Mouse (Mus musculus) hematopoietic multipotent progenitor cell, adult 10-12 weeks (in vitro differentiated cells): ENCODE measurements around the gene Smim5. TPM values are rescaled to one million over a fixed set of nuclear protein-coding genes. Genes with fewer than 3 reads are reported as not detected.

Source experiments
- polyA plus RNA-seq: library from polyadenylated mRNA; stranded (reverse); fragments of >175 nt; gene quantifications from 2 replicates; pipeline ENCODE4 v1.2.3, GENCODE M21; 2012; ENCODE audit warnings: low replicate concordance

Smim5 gene
- polyA plus RNA-seq = 5.0 and 7.0 TPM in 2 replicates

DNA sequence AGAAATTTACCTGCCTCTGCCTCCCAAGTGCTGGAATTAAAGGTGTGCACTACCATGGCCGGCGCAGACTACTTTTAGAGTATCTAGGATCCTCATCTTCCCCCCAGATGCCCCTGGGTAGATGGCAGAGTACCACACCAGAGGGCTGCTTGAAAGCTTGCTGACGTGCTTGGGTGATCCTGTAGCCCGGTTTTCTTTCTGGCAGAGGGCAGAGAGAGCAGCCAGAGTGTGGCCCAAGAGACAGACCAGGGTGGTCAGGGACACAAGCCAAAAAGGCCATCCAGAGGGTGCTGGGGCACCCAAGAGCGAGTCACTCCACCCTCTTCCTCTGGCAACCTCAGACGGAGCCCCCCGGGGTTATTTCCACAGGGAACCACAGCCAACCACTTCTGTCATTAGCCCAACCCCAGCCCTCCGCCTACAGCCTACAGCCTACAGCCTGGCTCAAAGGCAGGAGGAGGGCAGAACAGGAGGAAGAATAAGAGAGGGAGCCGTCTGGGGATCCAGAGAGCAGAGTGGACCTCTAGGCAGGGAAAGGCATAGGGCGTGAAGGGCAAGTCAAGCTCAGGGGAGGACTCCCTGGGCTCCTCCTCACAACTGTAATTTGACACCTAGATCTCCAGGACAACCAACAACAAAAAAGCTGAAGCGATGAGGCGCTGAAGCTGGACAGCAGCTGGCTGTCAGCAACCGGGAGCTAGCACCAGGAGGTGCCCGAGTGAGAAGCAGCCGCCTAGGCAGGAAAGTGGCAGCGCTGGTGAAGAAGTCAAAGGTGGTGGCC is at the start of gene Smim5:
Gene Smim5, plus strand, starts transcription at position 481 of the 781 bp plus-strand sequence.

DNA sequence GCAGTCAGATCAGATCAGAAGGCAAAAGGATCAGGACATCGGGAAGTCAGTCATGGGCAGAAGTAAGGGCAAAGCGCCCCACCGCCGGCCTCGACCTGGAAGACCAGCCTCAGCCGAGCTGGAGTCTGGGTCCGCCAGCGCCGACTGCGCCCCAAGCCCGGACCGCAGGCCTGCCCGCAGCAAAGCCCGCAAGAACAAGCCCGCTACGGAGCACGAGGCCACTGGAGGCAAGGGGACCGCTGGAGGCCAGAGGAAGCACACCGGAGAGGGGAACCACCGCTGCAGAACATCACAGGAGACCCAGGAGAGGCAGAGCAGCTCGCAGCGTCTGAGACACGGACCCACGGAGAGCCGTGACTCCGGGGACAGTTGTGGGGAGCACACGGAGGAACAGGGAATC is 41.4 kb upstream of the Smim5 start, which contains the start of gene Myo15b:
Gene Myo15b, plus strand, starts transcription at position 53 of the 400 bp plus-strand sequence.

DNA sequence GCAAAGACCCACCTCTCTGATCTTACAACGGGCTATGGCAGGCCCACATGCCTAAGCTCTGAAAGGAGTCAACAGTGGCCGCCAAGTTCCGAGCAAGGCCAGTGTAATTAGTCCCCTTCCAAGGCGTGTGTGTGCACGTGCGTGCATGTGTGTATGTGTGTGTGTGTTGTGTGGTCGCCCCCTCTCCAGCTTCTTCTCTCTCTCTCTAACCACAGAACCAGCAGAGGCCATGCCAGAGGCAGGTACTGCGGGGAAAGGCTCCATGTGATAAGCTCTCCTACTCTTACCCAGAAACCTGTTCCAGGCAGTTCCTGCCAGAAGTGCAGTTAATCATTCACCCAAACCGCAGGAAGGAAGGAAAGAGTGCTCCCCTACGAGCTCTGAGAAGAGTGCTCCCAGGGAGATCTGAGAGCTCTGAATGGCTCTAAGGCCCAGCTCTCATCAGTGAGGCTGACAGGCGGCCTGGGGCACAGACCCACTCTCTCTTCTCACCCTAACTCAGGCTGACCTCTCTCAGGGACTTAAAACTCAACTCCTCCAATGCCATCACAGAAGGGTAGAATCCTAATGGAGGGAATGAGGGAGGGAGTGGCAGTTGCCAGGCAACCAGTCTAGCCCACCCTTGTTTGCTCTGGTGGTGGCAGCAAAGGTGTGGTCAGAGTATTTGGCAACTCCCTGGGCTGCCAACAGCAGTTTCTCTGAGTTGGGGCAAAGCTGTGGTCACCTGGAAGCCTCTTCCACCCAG is 12.0 kb downstream of the Smim5 start, which contains the start of gene Smim6:
Gene Smim6, plus strand, starts transcription at position 386 of the 745 bp plus-strand sequence.

DNA sequence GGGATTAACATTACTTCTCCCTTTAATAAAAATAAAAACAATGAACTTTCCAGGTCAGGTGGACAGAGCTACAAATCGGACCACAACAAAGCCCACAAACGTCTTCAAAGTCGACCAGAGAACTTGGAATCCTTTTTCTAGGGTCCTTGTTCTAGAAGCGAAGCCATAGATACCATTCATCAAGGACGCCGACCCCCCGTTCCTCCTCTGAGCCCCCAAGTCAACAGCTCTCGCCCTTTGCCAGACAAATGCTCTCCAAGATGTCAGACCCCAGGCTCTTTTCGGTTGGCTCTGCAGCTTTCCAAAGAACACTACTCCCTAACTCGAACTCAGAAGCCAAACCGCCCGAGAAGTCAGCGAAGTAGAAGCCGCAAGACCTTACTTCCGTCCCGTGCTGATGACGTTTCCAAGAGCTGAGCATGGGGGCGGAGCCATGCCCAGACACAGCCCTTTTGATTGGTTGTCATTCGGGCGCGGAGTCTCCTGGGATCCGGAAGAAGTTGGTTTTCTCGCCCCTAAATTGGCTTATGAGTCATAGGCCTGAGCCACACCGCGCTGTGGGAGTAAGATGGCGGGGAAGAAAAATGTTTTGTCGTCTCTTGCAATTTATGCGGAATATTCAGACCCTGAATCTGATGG is 33.5 kb downstream of the Smim5 start, which contains the start of the genes Sap30bp and Recql5:
Gene Sap30bp, plus strand, starts transcription at position 175 of the 639 bp plus-strand sequence.
Gene Recql5, minus strand, starts transcription at position 370 of the 639 bp plus-strand sequence.

Other genes with a start within 250 kb of the Smim5 start
- 109 and 136 TPM in 2 replicates for gene Grb2, start 191.4 kb upstream of the Smim5 start, polyA plus RNA-seq
- gene Tmem94, start 134.5 kb upstream of the Smim5 start, polyA plus RNA-seq = 59.6 and 65.3 TPM in 2 replicates
- gene Caskin2, start 86.3 kb upstream of the Smim5 start, polyA plus RNA-seq = 11.7 and 18.4 TPM in 2 replicates
- 40.7 and 86.6 TPM in 2 replicates for gene Tsen54, start 85.2 kb upstream of the Smim5 start, polyA plus RNA-seq
- 57.0 and 71.0 TPM in 2 replicates for gene Llgl2, start 75.9 kb upstream of the Smim5 start, polyA plus RNA-seq
- gene Myo15b, start 41.6 kb upstream of the Smim5 start, polyA plus RNA-seq = 0.19 and 0.26 TPM in 2 replicates
- 0.29 TPM in 1 of 2 replicates, not detected in the other for gene Smim6, start 12.1 kb downstream of the Smim5 start, polyA plus RNA-seq
- 15.9 and 37.4 TPM in 2 replicates for gene Sap30bp, start 33.3 kb downstream of the Smim5 start, polyA plus RNA-seq
- gene Recql5, start 33.5 kb downstream of the Smim5 start, polyA plus RNA-seq = 24.4 and 46.6 TPM in 2 replicates
- gene Itgb4, start 74.7 kb downstream of the Smim5 start, polyA plus RNA-seq = 0.18 and 0.31 TPM in 2 replicates
- gene Galk1, start 112.8 kb downstream of the Smim5 start, polyA plus RNA-seq = 21.0 and 29.6 TPM in 2 replicates
- 458 and 1,037 TPM in 2 replicates for gene H3f3b, start 128.0 kb downstream of the Smim5 start, polyA plus RNA-seq
- gene Unk, start 130.4 kb downstream of the Smim5 start, polyA plus RNA-seq = 65.3 and 71.0 TPM in 2 replicates
- 139 and 389 TPM in 2 replicates for gene Unc13d, start 178.0 kb downstream of the Smim5 start, polyA plus RNA-seq
- 508 and 688 TPM in 2 replicates for gene Wbp2, start 187.0 kb downstream of the Smim5 start, polyA plus RNA-seq
- gene Trim47, start 227.2 kb downstream of the Smim5 start, polyA plus RNA-seq = 5.8 and 8.8 TPM in 2 replicates
- gene Trim65, start 231.2 kb downstream of the Smim5 start, polyA plus RNA-seq = 10.8 and 13.2 TPM in 2 replicates
- 62.8 and 112 TPM in 2 replicates for gene Mrpl38, start 238.9 kb downstream of the Smim5 start, polyA plus RNA-seq